Mouse (Mus musculus) fat pad, adult 2 months (tissue): ENCODE measurements at regions not wholly inside any gene's neighbourhood (a gene's known extent, or its start where the extent isn't known, plus 50 kb on each side); places are given as distances from the start of the nearest gene placed in this dataset.

ENCODE experiments used
- DNase-seq: peaks from one replicate; pipeline ENCODE4 v3.0.0-alpha.2; 2011; ENCODE audit warnings: low read depth, low spot score; ENCODE audit errors: extremely low read depth

DNA sequence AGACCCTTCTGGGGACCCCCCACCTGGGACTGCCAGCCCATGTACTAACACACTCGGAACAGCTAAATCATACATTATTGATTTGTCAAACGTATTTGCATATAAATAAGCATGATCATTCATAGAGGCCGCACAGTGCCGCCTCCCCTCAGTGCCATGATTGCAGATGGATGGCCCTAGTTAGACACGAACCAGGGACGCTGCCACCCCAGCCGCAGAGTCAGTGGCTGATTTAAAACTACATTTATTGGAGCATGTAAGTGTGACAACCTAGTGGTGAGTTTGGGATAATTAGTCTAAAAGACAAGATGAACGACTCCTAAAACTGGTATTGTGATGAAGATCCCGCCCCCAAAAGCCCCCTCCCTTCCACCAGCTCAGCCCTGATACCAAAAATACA is 138.3 kb upstream of the Top1 start:
- DNase-seq: no peak

DNA sequence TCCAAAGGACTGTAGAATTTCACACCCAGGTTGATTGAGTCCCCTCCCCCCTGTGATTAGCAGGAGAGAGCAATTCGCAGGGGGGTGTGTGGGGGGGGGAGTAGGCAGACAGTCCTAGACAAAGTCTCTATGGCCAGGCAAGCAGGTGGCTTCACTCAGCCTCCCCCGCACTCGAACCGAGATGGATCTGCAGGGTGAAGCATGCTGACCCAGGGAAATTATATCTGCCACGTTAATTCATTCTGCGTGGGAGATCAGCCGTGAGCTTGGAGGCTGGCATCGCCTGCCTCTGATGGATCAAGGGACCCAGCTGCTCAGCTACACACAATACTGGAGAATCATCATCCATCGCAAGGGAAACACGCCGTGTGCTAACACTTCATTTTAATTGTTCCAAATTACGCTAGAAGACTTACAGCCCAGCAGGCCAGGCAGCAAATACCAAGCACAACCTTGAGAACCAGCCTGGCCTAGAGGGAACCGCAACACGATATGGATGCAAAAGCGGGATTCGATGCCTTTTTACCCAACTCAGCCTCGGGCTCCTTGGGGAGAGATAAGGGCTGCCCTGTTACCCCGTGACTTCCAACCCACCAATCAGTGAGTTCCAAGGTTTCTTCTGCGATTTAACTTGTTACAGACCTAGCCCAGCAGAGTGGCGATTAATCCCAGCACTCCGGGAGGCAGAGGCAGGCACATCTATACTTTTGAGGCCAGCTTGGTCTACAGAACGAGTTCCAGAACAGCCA is 137.7 kb upstream of the Top1 start:
- no peak for DNase-seq

DNA sequence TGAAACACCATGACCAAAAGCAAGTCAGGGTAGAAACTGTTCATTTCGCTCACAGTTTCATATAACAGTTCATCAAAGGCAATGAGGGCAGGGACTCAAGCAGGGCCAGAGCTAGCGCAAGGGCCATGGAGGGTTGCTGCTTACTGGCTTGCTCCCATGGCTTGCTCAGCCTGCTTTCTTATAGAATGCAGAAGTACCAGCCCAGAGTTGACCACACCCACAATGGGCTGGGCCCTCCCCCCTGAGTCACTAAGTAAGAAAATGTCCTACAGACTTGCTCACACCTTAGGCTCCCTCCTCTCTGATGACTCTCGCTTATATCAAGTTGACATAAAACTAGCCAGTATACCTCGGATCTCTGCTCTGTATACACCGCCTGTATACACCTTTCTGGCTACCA is 135.5 kb upstream of the Top1 start:
- DNase-seq: no peak

DNA sequence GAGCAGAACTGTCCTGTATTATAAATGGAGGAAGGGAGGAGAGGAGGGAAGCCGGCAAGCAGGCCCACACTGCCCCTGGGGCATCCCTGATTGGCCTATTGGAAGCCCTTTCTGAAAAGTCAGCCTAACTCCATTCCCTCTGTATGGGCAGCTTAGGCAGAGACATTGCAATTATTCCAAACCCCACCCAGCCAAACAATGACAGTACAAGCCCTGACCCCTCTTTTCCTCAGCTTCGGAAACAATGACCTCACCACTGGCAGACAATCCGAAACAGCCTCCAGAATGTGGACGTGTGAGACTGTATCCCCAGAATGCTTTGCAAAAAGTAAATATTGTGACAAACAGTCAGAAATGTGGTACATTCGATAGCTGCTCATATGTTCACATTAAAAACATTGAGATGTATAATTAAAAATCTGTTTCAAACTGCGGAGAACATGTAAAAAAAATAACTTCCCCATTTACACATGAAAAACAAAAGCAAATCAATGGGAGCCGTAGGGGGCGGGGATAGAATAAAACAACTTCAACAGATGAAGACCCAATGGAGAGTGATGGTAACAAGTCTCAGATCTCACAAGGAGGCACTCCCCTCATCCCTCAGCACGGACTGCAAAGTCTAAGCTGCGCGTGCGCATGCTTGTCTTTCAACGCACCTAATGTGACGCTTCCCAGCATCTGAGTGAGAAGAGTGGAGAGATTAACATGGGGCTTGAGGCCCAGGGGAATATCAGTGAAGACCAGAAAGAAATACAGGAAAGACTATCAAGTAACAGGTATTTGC is 134.9 kb upstream of the Top1 start:
- no peak for DNase-seq

DNA sequence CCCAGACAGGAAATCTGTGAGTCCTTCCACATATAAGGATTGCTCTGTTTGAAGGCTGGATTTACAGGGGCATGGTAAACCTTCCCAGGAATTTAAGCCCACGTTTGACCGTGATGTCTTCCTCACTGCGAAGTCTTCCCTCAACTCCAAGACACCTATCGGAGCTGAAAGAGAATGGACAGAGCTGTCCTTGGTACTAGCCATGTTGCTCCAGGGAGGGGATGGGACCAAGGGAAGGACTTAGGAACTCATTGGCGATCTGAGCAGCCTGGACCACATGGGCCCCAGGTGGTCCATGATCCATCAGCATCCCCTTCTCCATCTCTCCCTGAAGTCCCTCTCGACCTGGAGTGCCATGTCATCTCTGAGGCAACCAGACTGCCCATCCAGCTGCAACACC is 130.1 kb upstream of the Top1 start:
- DNase-seq: no peak

DNA sequence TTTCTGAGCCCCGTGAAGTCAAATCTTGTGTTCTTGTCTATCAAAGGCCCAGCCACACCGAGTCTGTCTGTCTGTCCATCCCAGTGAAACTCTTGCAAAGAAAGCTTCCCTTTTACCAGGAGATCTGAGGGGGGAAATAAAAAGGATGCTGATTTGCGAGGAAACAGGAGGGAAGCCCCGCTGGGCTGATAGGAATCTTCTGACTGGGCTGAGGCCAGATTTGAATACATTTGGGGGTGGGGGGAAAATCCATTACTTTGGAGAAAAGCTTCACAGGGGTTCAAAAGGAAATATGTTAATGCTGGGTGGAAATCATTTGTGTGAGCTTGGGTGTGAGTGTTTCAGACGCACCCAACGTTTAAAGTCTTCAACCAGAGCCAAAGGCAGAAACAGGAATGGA is 129.2 kb upstream of the Top1 start:
- no peak for DNase-seq

DNA sequence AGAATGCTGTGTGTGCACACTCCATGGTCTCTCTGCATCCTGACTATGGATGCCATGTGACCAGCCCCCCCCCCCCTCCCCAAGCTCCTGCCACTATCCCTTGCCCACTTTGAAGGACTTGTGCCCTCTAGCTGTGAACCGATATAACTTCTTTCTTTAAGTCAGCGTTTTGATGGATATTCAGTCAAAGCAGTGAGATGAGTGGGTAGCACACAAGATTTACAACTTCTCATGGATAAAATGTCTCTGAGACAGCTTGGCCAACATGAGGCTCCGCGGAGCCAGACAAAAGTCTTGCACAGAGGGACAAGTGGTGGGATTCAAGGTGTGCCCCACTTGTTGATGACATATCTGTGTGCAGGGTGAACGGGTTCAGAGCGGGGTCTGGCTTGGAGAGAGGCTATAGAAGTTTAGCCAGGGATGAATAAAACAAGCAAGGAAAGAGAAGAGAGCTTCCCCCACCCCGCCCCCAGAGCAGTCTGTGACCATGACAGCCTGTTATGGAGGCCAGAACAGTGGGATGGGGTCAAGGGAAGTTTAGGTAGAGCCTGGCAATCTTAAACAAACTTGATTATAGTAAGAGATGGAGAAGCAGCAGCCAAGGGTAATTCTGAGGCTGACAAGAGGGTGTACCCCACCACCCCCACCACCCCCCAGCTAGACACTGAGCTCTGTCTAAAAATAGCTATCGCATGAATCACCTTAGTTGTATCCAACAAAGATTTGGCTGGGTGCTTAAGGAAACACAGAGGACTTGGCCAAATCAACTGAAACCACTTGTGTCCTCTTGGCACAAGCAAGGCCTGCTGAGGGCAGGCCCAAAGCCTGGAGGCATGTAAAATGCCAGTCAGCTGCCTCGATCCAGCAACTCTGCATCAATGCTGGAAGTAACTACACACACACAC is 120.1 kb upstream of the Top1 start:
- DNase-seq: no peak

- no peak for DNase-seq
These were observed 119.1 kb upstream of the Top1 start for GRCm38 (mm10) chr2:160526377-160527125.

DNA sequence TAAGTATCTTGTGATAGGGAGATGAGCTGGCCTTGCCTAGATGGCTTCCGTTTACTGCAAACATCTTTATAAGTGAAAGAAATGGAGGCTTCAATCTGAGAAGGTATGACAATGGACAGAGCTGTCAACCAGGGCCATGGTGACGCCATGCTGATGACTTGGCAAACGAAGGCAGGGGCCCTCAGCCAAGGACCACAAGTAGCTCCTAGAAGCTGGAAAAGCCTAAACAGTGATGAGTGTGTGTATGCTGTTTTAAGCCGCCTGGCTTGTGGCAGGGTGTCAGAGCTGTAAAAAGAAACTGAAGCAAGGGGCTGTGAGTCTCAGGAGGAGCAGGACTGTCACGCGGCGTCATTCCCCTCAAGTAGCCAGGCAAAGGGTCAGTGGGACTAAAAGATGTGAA is 116.4 kb upstream of the Top1 start:
- DNase-seq: no peak

DNA sequence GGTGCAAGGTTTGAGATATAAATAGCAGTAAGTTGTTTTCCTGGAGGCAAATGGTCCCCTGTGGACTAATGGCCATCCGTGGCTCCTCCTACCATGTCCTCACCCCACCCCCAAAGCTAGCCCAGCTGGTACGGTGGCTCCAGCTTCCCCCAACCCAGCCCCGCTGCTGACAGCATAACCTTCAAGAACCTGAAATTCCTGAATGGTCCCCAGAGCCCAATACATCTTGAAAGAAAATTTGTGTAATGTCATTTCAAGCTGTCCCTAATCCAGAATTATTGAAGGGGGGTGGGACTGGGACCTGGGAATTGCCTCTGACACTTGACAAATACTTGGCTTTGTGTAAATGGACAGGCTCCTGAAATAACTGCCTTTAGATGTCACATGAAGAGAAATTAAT is 115.3 kb upstream of the Top1 start:
- DNase-seq: no peak

GRCm38 (mm10) chr2:160537319-160537719 is 108.4 kb upstream of the Top1 start:
- DNase-seq: no peak

- DNase-seq: no peak
These were observed 100.2 kb upstream of the Top1 start for GRCm38 (mm10) chr2:160545527-160545926.

- DNase-seq: no peak
These were observed 93.5 kb upstream of the Top1 start for GRCm38 (mm10) chr2:160552121-160552669.

DNA sequence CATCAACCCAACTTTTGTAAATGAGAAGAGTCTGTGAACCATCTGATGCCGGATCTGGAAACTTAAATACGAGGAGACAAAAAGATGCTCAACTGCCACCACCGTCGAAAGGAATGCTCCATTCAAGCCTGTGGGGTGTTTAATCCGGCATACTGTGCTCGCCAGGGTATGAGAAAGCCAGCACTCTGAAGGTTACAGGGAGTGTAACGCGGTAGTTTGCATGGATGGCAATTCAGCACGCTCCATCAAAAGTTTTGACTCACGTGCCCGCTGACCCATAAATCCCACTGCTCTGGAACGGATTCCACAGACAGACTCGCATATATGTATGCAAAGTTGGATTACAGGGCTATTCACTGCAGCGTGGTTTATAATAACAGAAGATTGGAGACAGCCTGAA is 84.0 kb upstream of the Top1 start:
- DNase-seq: no peak

GRCm38 (mm10) chr2:160567813-160568212 is 77.9 kb upstream of the Top1 start:
- DNase-seq: no peak

GRCm38 (mm10) chr2:160569496-160569895 is 76.2 kb upstream of the Top1 start:
- no peak for DNase-seq

DNA sequence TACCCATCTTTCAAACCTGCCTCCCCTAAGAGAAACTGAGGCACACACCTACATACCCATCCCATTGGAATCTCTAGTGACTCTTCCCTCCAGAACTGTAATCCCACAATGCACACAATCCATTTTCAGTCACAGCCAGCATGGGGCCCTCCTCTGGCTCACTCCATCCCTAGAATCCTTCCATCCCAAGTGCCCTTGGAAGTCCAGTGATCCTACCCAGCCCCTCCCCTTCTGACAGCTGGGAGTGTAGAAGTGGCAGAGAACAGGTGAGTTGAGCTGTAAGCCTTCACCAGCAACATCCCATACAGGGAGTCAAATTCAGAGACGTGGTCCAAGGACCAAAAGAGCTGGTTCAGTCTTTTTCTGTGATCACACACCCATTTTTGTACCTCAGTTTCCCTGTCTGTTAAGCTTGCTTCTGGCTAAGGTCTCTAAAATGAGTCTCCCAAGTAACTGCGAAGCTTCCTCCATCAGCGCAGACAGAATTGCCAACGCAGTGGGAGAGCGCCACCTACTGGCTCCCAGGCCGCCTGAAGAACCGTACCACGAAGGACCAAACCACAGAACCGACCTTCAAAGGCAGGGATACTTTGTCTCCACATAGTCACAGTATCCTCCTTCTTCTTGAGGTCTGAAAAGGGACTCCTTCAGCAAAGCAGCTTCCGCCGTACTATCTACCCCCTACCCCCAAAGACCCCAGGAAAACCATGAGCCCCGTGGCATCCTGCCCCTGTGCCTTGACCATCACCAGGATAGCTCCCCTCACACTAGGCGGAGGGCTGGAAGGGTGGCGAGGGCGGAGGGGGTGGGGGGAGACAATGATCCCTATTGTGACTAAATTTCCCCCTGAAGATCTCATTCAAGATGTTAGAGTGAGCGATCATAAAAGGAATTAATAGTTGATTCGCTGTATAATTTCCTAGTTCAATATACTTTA is 67.0 kb upstream of the Top1 start:
- no peak for DNase-seq

GRCm38 (mm10) chr2:160580250-160580649 is 65.4 kb upstream of the Top1 start:
- no peak for DNase-seq

DNA sequence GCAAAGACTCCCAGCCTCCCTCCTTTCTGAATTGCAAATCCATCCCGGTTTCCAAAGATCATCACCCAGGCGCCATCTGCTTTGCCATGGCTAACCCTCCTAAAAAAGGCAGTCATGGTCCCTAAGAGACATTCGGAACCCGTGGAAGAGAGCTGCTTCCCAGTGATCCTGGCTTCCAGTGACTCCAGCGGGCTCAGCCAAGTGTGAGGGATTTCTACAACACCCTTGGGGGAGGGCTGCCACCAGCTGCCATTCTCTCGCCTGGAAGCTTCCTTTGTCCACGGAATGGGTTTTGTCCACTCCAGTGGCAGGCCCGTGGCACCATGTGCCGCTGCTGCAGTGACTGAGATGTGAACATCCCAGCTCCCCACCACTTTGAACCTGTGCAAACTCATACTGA is 64.7 kb upstream of the Top1 start:
- no peak for DNase-seq
